Mouse (Mus musculus): ENCODE data around the gene Cit. TPM values are rescaled to one million over a fixed set of nuclear protein-coding genes. Genes with fewer than 3 reads are reported as not detected.
A peak's percentile ranks its signal among the peaks of the same experiment; 100 is the strongest.

Gene Cit
- polyA plus RNA-seq, 1 experiment from 2014 or later: 46.7 TPM

- Histone ChIP-seq H3K4me1 (ENCODE audit: insufficient read depth) (no peaks in the 10 kb centered on the region), H3K27me3 (ENCODE audit: insufficient read depth, low read length) (no peaks in the 10 kb centered on the region), H3K27ac (ENCODE audit: low read depth) (no peak overlapping the region), H3K9ac (no peak overlapping the region), H3K4me3 (ENCODE audit: low read depth, low read length) (peak overlapping the region; percentile 84; the same call in 1 of the 2 replicates), H3K9me3 (ENCODE audit: low read depth, low read length) (no peaks in the 10 kb centered on the region), H3K4me2 (peak overlapping the region; percentile 87), H3K36me3 (ENCODE audit: insufficient read depth) (peaks cover 52% of the 10 kb centered on the region)
- DNase-seq (no peak), ATAC-seq (ENCODE audit: insufficient read depth) (no peak)
- no peak for TF ChIP-seq CTCF (IDR thresholded peaks at IDR 0.05; ENCODE audit: low read depth)
- WGBS: 86% methylated on average over 12 of the region's 12 CpGs
Measured at GRCm38 (mm10) chr5:116022131-116022530, 177.1 kb downstream of the Cit start.

GRCm38 (mm10) chr5:116022658-116023200, 177.7 kb downstream of the Cit start:
- Histone ChIP-seq H3K4me3 (ENCODE audit: low read depth, low read length) (peak overlapping the region; percentile 84), H3K9me3 (ENCODE audit: low read depth, low read length) (no peaks in the 10 kb centered on the region), H3K4me2 (peak overlapping the region; percentile 87), H3K27me3 (ENCODE audit: insufficient read depth, low read length) (no peaks in the 10 kb centered on the region), H3K36me3 (ENCODE audit: insufficient read depth) (peaks cover 46% of the 10 kb centered on the region), H3K9ac (peak overlapping the region; percentile 87), H3K27ac (ENCODE audit: low read depth) (no peak overlapping the region), H3K4me1 (ENCODE audit: insufficient read depth) (no peaks in the 10 kb centered on the region)
- no peak for DNase-seq
- WGBS: 73% methylated on average over 7 of the region's 7 CpGs
- no peak for ATAC-seq (ENCODE audit: insufficient read depth)
- no peak for TF ChIP-seq CTCF (IDR thresholded peaks at IDR 0.05; ENCODE audit: low read depth)

DNA sequence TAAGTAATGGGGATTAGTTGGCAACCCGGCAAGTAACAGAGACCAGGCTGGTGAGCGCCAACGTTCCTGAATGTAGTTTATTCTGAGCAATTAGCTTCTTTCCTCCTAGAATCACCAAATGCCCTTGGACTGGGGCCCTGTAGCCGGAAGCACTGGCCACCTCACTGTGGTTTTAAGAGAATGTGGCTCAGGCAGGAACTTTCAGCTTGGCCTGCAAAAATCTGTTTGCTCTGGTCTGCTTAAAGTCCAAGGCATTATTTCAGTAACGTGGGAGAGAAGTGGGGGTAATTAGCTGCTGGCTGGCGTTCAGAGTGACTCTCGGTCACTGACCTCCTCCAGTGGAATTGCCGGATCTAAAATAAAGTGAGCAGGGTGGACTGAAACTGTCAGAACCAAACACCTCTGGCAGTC, 178.2 kb downstream of the Cit start:
- no peaks in the 10 kb centered on the region for H3K4me1 ChIP-seq (ENCODE audit: insufficient read depth)
- peak overlapping the region; percentile 86; the same call in 1 of the 2 replicates for H3K27ac ChIP-seq (ENCODE audit: low read depth)
- H3K4me3 ChIP-seq (ENCODE audit: low read depth, low read length): peak overlapping the region; percentile 84
- H3K4me2 ChIP-seq: peak overlapping the region; percentile 87
- H3K9ac ChIP-seq: peak overlapping the region; percentile 87
- ATAC-seq (ENCODE audit: insufficient read depth) (no peak), DNase-seq (no peak)
- no peak for TF ChIP-seq CTCF (IDR thresholded peaks at IDR 0.05; ENCODE audit: low read depth)
- H3K27me3 ChIP-seq (ENCODE audit: insufficient read depth, low read length): no peaks in the 10 kb centered on the region
- H3K36me3 ChIP-seq (ENCODE audit: insufficient read depth): peaks cover 41% of the 10 kb centered on the region
- no peaks in the 10 kb centered on the region for H3K9me3 ChIP-seq (ENCODE audit: low read depth, low read length)
- 16% methylated on average over 8 of the region's 8 CpGs for WGBS

GRCm38 (mm10) chr5:116023821-116024284, 178.8 kb downstream of the Cit start:
- ATAC-seq (ENCODE audit: insufficient read depth): peak; percentile 68
- no peak for DNase-seq
- Histone ChIP-seq H3K27me3 (ENCODE audit: insufficient read depth, low read length) (no peaks in the 10 kb centered on the region), H3K4me3 (ENCODE audit: low read depth, low read length) (peak overlapping the region; percentile 84), H3K4me2 (peak overlapping the region; percentile 87), H3K36me3 (ENCODE audit: insufficient read depth) (peaks cover 35% of the 10 kb centered on the region), H3K9ac (peak overlapping the region; percentile 87), H3K4me1 (ENCODE audit: insufficient read depth) (no peaks in the 10 kb centered on the region), H3K27ac (ENCODE audit: low read depth) (peak overlapping the region; percentile 86), H3K9me3 (ENCODE audit: low read depth, low read length) (no peaks in the 10 kb centered on the region)
- under 1% methylated on average over 28 of the region's 28 CpGs for WGBS
- no peak for TF ChIP-seq CTCF (IDR thresholded peaks at IDR 0.05; ENCODE audit: low read depth)

DNA sequence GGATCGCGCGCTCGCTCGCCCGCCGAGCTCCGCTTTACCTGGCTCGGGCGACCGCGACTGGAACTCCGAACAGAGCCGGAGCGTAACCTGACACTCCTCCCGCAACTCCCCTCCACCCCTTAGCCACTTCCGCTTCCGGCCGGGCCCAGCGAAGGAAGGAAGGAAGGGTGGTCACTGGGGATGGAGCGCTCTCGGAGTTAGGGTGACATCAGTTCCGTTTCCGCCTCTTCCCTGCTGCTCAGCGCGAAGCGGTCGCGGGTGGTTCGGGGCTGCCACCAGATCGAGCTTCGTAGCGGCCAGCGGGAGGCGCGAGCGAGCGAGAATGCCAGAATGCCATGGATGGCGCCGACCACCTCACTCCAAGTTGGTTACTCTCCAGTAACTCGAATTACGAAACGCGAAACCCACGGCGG, 179.3 kb downstream of the Cit start, which contains the start of gene Prkab1:
Prkab1 (minus strand) TSS at position 182 of the 413 bp plus-strand sequence.
- Histone ChIP-seq H3K4me2 (peak within 1 kb of the TSS; percentile 87), H3K36me3 (ENCODE audit: insufficient read depth) (peaks cover 30% of the 10 kb centered on the region), H3K9me3 (ENCODE audit: low read depth, low read length) (no peaks in the 10 kb centered on the region), H3K9ac (peak within 1 kb of the TSS; percentile 87), H3K27me3 (ENCODE audit: insufficient read depth, low read length) (no peaks in the 10 kb centered on the region), H3K4me3 (ENCODE audit: low read depth, low read length) (peak within 1 kb of the TSS; percentile 84), H3K27ac (ENCODE audit: low read depth) (peak within 1 kb of the TSS; percentile 89), H3K4me1 (ENCODE audit: insufficient read depth) (no peaks in the 10 kb centered on the region)
- peak; percentile 66 for TF ChIP-seq CTCF (IDR thresholded peaks at IDR 0.05; ENCODE audit: low read depth)
- under 1% methylated on average over 39 of the region's 46 CpGs for WGBS
- peak; percentile 97 for DNase-seq
- peak; percentile 98 for ATAC-seq (ENCODE audit: insufficient read depth)

DNA sequence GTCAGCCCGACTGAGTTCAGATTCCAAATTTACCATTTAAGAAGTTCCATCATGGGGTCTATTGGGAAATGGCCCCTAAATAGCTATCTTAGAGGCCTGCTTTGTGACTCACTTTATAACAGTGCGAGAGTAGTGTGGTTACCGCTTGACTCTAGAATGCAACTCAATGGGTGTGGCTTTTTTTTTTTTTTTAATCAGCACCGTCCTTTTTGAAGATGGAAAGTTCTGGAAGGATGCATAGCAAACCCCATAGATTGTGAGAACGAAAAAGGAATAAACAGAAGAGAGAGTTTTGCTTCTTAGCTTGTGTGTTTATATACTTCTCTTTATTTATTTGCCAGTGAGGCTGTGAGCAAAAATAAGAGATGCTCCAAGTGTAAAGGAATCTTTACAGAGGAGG, 181.0 kb downstream of the Cit start:
- Histone ChIP-seq H3K27ac (ENCODE audit: low read depth) (no peak overlapping the region), H3K27me3 (ENCODE audit: insufficient read depth, low read length) (no peaks in the 10 kb centered on the region), H3K9ac (no peak overlapping the region), H3K4me1 (ENCODE audit: insufficient read depth) (no peaks in the 10 kb centered on the region), H3K4me3 (ENCODE audit: low read depth, low read length) (no peak overlapping the region), H3K4me2 (peak overlapping the region; percentile 20; the same call in 1 of the 2 replicates), H3K36me3 (ENCODE audit: insufficient read depth) (peaks cover 12% of the 10 kb centered on the region), H3K9me3 (ENCODE audit: low read depth, low read length) (no peaks in the 10 kb centered on the region)
- no peak for TF ChIP-seq CTCF (IDR thresholded peaks at IDR 0.05; ENCODE audit: low read depth)
- ATAC-seq (ENCODE audit: insufficient read depth): no peak
- WGBS: 88% methylated on average over 5 of the region's 5 CpGs
- DNase-seq: no peak

DNA sequence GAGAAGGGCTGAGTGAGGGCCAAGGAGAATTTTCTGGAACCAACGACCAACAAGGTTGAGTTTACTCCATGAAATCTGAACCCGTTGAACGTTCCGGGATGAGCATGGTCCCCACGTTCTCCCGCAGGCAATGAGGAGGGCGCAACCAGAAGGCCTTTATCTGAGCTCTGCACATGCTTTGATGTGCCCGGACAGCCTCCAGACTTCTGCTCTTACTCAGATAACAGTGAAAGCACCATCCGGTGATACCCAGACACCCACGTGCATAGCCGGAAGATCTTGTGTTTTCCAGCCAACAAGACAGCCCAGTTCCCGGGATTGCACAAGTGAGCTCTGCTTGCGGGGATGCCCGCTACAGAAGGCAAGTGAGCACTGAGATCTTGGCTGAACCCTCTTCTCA, 181.5 kb downstream of the Cit start:
- peak overlapping the region; percentile 30; the same call in 1 of the 2 replicates for H3K27ac ChIP-seq (ENCODE audit: low read depth)

More for the DNA sequence above, 181.5 kb downstream of the Cit start:
- no peaks in the 10 kb centered on the region for H3K9me3 ChIP-seq (ENCODE audit: low read depth, low read length)
- H3K4me2 ChIP-seq: peak overlapping the region; percentile 20; the same call in 1 of the 2 replicates
- H3K4me3 ChIP-seq (ENCODE audit: low read depth, low read length): no peak overlapping the region
- no peak for ATAC-seq (ENCODE audit: insufficient read depth)
- peaks cover 8% of the 10 kb centered on the region; the same call in 1 of the 2 replicates for H3K36me3 ChIP-seq (ENCODE audit: insufficient read depth)
- no peaks in the 10 kb centered on the region for H3K27me3 ChIP-seq (ENCODE audit: insufficient read depth, low read length)
- H3K9ac ChIP-seq: no peak overlapping the region
- no peak for TF ChIP-seq CTCF (IDR thresholded peaks at IDR 0.05; ENCODE audit: low read depth)
- DNase-seq: no peak
- 82% methylated on average over 14 of the region's 14 CpGs for WGBS
- H3K4me1 ChIP-seq (ENCODE audit: insufficient read depth): no peaks in the 10 kb centered on the region

All from lung, embryonic 14.5 days (tissue).